In the genomic region with DNA sequence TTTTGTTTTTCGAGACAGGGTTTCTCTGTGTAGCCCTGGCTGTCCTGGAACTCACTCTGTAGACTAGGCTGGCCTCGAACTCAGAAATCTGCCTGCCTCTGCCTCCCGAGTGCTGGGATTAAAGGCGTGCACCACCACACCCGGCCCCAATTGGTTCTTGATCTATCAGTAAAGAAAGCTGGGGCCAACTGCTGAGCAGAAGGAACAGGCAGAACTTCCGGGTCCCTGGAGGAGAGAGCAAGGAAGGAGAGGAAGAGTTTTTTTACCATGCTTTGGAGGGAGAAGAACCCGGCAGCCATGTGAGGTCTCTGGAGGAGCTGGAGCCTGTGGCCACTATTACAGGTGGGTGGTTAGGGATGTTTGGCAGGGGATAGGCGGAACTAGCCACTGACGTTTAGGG, we compare ENCODE assay signal across 5 mouse cellular contexts. TPM values are rescaled to one million over a fixed set of nuclear protein-coding genes. Genes with fewer than 3 reads are reported as not detected.
"Had no signal": no experiment of that assay in that cellular context is flagged by ENCODE, and none has a peak within 500 bp of the region (broad histone marks: within the 10 kb centered on the region; RNA-seq: fewer than 3 reads in every experiment).

No protein-coding gene starts in this region.

RNA-seq across cellular contexts. Expression of a gene that starts 11.7 kb away (rescaled TPM):
- total RNA-seq: neutrophil, adult 5-6 weeks had no signal

RNA-seq across cellular contexts. Expression of a gene that starts 13.8 kb away (rescaled TPM):
- total RNA-seq: neutrophil, adult 5-6 weeks had no signal
- polyA plus RNA-seq: neural tube, embryonic 13.5 days; neural tube, embryonic 14.5 days; neural tube, embryonic 15.5 days; spleen, adult 2 months had no signal

RNA-seq across cellular contexts. Expression of a gene that starts 23.6 kb away (rescaled TPM):
- total RNA-seq: neutrophil, adult 5-6 weeks had no signal

RNA-seq across cellular contexts. Expression of a gene that starts 31.0 kb away (rescaled TPM):
- total RNA-seq: neutrophil, adult 5-6 weeks had no signal
